Mouse (Mus musculus) common myeloid progenitor, adult 5-6 weeks (primary cell): ENCODE measurements around the gene Cdt1. TPM values are rescaled to one million over a fixed set of nuclear protein-coding genes. Genes with fewer than 3 reads are reported as not detected.

ENCODE experiments used
- ATAC-seq: replicated peaks from 2 replicates; pipeline ENCODE4 v1.8.0; 2016; ENCODE audit warnings: low read depth, mild to moderate bottlenecking, moderate TSS enrichment, inconsistent platforms; ENCODE audit not compliant: poor library complexity, severe bottlenecking
- total RNA-seq: library from RNA; stranded (forward); fragments of 200-1000, 187-1606 nt; gene quantifications from 2 replicates; pipeline ENCODE4 v1.2.3, GENCODE M21; 2017

Gene Cdt1
- total RNA-seq, 1 experiment from 2014 or later: 53.3 TPM

DNA sequence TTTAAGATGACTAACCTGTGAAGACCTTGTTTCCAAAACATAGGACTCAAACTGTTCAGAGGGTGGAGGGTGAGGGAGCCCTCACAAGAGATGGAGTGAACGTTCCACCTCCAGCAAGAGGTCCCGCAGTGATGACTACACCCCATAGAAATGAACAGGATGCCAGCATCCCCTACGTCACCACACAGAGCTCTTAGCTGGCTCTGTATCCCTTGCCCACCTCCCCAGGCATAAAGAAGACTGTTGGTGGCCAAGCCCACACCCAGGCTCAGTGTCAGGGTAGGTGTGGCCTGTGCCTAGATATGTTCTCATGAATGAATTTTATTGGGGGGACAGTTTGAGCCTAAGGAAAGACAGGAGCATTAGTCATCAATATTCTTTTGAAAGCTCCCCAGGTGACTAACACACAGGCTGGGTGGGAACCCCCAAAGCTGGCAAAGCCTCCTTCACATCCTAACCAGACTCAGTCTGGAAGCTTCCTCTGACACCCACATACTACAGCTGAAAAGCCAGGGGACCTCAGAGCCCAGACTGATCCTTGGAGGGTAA lies 18.9 kb upstream of the Cdt1 start:
- ATAC-seq: no peak

DNA sequence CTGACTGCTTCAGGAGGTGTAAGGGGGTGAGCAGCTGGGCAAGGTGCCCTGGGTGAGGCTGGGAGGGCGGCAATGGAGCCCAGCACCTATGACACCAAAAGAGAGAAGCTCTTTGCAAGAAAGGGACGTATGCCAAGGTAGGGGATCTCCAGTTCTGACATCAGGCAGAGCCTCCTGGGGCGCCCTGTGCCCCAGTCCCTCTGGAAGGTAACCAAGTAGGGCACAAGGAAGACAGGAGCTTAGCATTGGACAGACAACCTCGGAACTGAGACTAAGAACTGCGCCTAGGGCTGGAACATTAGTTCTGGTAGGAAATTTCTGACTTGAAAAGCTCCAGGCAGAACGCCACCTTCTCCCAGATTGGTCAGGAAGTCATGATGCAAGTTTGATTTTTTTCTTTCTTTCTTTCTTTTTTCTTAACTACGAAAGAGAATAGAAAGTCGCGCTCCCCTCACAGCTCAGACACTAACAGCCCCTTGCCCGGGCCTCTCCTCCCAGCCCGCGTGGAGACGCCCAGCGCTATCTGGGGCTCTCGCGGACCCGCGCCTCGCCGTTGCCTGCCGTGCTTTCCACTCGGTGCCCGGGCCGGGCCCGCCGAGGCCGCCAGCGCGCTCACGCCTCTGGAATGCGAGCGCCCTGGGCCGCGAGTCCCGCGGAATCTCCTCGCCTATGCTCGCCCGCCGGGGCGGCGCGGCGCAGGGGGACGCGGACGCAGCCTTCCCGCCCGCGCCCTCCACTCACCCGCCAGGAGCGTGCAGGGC lies 17.4 kb upstream of the Cdt1 start:
- ATAC-seq: no peak

- ATAC-seq: no peak
Measured at GRCm38 (mm10) chr8:122550995-122551264, 16.9 kb upstream of the Cdt1 start.

- ATAC-seq: peak; percentile 54
Measured at GRCm38 (mm10) chr8:122551265-122552051, 16.4 kb upstream of the Cdt1 start, which contains the start of gene Piezo1. TSS of gene Piezo1 (minus strand) at chr8:122551329.

DNA sequence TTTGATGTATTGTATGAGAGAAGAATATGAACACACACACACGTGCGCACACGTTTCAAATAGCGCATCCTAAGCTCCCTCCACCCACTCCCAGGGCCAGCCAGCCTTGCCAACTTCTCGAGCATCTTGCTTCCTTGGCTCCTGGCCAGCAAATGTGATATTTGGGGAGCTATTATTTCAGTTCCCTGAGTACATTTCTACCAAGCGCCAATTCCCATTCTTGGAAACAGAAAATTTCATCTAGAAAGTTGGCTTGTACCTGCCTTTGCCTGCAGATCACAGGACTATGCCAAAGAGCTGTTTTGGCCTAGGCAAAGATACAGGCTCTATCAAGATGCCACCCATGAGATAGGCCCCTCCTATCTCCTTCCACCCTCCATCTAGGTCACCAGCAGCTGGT lies 13.0 kb upstream of the Cdt1 start:
- ATAC-seq: no peak

GRCm38 (mm10) chr8:122556030-122557009 lies 11.5 kb upstream of the Cdt1 start:
- ATAC-seq: peak; percentile 80

DNA sequence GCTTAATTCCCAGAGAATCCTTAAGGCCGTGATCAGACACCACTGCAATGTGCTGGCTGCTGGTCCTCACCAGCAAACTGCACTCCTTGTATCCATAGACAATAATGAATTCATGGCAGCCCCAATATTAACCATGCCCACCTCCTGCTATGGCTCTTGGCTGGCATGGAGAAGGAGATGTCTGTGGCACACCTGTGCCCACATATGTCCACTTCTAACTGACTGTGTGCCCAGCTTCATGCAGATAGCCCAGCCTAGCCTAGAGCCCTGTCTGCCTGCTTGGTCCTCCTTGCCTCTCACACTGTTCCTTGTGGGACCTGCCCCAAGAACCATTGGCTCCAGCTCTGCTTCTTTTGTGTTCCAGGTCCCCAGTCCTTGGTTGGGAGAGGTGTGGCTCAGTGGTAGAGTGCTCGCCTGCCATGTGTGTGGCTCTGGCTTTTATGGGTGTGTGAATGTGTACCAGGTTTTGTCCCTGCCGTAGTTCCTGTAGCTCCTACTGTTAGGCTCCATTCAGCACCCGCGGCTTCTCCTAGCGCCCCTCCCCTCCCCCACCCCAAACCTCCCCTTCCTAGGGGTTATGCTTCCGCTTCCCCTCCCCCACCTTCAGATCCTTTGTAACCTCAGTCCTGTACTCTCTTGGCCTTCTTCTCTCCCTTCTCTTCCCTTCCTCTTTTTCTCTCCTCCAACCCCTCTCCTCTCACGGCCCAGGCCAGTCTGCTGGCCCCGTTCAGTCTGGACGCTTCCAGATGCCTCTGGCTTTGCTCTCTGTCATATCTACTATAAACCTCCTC lies 10.4 kb upstream of the Cdt1 start:
- ATAC-seq: 0 out of 2 replicates have a peak, but pooled peaks have one; percentile 13

DNA sequence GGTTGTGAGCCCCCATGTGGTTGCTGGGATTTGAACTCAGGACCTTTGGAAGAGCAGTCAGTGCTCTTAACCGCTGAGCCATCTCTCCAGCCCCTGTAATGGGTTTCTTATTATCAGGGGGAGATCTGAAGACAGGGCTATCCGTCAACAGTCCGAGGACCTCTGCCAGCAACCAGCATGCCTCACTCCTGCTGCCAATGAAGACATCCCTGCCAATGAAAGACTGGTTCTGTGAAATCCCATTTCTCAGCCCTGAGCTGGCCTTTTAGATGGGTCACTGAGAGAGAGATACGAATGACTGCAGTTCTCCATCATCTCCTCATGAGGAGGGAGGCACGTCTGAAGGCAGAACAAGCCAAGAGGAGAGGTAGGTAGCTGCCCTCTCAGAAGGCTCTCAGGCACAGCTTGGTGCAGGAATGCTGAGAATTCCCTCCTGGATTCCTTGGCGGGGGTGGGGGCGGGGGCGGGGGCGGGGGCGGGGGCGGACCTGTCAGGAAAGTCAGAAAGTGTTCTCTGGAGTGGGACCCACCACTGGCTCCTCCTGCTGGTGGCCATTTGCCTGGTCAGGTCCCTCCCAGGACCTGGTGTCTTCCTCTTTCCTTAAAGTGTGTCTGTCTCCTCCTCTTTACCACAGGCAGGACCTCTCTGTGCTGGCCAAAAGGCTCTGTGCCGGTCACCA lies 9.0 kb upstream of the Cdt1 start:
- no peak for ATAC-seq

DNA sequence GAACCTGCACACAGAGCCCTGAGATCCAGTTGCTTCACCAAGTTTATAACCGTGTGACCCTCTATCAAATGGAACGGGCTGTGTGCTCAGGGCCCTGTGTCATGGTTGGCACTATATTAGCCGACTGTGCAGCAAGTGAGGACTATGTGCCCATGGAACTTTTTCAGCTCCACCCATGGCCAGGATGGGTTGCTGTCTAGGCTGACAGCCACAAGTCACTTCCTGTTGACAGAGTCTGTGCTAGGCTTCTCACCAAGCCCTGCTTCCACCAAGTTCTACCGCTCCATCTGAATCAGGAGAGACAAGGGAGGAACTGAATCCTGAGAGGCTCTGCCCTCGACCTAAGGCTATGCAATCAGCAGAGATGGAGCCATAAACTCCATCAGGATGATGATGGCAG lies 6.6 kb upstream of the Cdt1 start:
- ATAC-seq: peak; percentile 44

DNA sequence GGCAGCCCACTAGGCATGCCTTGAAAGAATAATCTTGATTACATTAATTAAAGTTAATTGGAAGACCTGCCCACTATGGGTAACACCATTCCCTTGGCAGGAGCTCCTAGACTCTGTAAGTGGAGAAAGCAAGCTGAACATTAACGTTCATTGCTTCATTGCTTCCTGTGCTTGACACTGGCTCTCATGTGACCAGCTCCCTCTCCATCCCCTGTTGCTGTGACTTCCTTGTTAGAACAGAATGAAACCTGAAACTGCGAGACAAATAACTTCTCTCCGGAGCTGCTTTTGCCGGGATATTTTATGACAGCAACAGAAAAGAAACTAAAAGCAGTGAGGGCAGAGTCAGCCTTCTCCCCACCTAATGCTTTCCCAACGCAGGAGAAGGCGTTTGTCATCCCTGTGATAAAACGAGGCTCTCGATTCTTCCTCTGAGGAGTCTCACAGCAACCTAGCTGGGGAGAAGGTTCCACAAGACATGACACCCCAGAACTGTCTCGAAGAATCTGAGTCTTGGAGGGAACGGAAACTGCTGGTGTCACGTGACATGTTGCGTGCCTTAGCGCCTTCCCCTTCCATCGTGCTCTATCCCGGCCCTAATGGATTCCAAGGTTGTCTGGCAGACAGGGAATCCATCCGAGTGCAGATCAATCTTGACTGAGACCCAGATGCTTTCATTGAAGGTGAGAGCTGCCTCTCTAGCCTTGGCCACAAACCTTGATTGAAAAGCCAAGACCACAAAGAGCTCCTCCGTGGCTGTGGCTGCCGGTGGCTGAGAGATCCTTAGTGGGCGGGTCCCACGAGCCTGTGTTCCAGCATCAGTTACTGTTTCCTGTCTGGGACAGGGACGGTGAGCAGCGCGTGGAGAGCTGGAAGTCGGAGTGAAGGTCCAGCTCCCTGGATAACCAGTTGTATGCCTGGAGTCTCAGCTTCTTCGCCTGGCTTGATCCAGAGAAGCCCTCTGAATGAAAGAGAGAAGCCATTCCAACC lies 3.2 kb upstream of the Cdt1 start:
- no peak for ATAC-seq

GRCm38 (mm10) chr8:122566766-122567165 lies 1.0 kb upstream of the Cdt1 start:
- no peak for ATAC-seq

GRCm38 (mm10) chr8:122568109-122568504 lies 292 bp downstream of the Cdt1 start:
- ATAC-seq: no peak

GRCm38 (mm10) chr8:122568881-122569309 lies 1.1 kb downstream of the Cdt1 start:
- no peak for ATAC-seq

DNA sequence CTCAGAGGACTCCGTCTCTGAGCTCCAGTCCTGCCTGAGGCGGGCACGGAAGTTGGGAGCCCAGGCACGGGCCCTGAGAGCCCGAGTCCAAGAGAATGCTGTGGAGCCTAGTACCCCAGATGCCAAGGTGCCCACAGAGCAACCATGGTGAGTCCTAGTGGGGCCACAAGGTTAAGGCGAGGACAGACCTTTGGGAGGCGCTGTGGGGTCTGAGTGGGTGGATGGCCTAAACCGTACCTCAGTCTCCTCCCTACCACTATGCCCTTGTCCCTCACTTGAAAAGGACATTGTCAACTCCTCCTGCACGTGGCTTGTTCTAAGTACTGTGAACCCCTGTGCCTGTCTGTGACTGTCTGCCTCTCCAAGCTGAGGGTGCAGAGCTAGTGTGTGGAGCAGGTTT lies 1.5 kb downstream of the Cdt1 start:
- no peak for ATAC-seq

GRCm38 (mm10) chr8:122569996-122570395 lies 2.2 kb downstream of the Cdt1 start:
- no peak for ATAC-seq

DNA sequence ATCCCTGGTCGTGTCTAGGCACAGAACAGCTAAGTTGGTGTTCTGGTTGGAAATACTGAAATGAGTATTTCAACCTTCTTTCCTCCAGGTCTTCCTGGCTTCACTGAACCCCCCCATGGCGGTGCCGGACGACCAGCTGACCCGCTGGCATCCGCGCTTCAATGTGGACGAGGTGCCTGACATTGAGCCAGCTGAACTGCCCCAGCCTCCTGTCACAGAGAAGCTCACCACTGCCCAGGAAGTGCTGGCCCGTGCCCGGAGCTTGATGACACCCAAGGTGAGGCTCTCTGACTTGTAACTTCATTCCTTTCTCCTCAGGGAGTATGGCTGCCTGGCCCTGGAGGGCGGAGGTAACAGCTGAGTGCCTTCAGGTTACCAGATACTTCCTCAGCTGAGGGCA lies 3.3 kb downstream of the Cdt1 start:
- ATAC-seq: no peak

DNA sequence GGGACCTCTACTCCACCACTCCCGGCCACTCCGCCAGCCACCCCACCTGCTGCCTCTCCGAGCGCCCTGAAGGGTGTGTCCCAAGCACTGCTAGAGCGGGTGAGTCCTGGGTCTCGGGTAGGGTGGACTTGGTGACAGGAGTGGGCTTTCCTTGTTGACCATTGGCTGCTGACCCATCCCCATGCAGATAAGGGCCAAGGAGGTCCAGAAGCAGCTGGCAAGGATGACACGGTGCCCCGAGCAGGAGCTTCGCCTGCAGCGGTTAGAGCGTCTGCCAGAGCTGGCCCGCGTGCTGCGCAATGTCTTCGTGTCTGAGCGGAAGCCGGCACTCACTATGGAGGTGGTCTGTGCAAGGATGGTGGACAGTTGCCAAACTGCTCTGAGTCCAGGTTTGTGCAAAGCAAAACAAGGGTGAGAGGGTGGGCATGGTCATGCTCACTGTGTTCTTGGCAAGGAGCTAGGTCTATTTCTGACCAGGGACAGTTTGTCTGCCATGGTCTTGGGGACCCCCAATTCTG lies 4.0 kb downstream of the Cdt1 start:
- no peak for ATAC-seq
